Mouse (Mus musculus) small intestine, adult 2 months (tissue): Measurements from ENCODE around the gene Eps15l1.

ENCODE experiments used
- CTCF ChIP-seq: fragments of 200-500 bp; IDR thresholded peaks from 2 replicates; pipeline ENCODE4 v1.5.1; 2012; ENCODE audit warnings: low read depth, mild to moderate bottlenecking, control low read depth, inconsistent platforms, low read length, moderate library complexity, mixed read lengths; ENCODE audit not compliant: insufficient replicate concordance, insufficient read length; ENCODE audit errors: extremely low read depth
- POLR2A ChIP-seq: fragments of 200-500 bp; IDR thresholded peaks from 2 replicates; pipeline ENCODE4 v1.6.1; 2012; ENCODE audit warnings: low read depth, mild to moderate bottlenecking, control low read depth, inconsistent platforms, low read length, moderate library complexity

DNA sequence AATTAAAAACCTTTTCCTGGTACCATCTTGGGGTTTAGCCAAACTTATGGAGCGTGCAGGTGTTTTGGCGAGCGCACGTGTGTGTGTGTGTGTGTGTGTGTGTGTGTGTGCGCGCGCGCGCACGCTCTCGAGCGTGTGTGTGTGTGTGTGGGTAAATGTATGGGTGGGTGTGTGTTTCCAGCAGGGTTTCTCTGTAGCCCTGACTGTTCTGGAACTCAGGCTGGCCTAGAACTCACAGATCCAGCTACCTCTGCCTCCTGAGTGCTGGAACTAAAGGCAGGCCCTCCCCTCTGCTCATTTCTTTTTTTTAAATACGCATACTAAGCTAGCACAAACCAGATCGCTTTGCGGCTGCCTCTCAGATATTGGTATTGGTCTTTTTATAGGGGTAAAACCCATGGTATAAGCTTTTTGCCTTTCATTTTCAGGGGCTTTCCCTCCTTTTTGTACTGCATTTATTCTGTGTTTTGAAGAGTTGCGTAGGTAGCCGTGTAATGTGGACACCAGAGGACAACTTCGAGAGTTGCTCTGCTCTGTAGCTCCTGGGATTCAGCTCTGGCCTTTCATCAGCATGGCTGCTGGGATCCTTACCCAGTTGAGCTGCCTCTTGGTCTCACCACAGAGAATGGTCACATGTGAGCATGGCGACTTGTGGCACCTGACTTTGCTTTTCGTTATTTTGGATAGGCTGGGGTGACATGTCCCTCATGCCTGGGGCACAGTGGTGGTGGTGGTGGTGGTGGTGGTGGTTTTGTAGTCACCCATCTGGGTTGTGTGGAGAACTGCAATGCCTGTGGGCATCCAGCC, 99.4 kb downstream of the Eps15l1 start:
- no peak for TF ChIP-seq CTCF
- TF ChIP-seq POLR2A = no peak
